Mouse (Mus musculus) gastrocnemius, postnatal 4 days (tissue): ENCODE measurements around the gene Sept5. TPM values are rescaled to one million over a fixed set of nuclear protein-coding genes. Genes with fewer than 3 reads are reported as not detected.

Experiments used
- DNase-seq, 2 experiments: peaks; one replicate each; pipeline ENCODE4 v3.0.0; 2021 to 2022; ENCODE audit warnings: low spot score in 2 of 2, mixed read lengths in 2 of 2
- total RNA-seq, 2 experiments: library from RNA; stranded (reverse); gene quantifications; 2 replicates each; pipeline ENCODE4 v1.2.3; 2021

The Sept5 gene
- total RNA-seq, 2 experiments from 2014 or later, result 11.3 to 12.9 TPM

GRCm38 (mm10) chr16:18584901-18585510 is 44.7 kb downstream of the Sept5 start:
- no peak for DNase-seq

GRCm38 (mm10) chr16:18583673-18584357 is 45.9 kb downstream of the Sept5 start:
- DNase-seq, result no peak

DNA sequence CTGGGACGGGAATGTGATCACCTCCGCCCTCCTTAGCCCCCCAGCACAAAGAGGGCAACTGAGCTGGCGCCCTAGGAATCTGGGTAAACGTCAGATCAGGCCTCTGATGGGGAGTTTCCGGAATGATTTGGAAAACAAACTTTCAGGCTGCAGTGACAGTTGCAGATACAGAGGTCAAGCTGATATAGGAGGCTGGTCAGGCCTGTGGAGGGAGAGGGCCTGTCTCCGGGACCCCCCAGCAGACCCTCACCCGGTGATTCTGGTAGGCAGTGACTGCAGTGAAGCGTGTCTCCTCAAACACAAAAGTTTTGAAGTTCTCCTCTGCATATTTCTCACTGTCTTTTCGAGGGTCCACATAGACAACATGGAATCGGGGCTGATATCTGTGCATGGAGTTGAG is 46.6 kb downstream of the Sept5 start:
- no peak for DNase-seq

- DNase-seq, result no peak
Observed at GRCm38 (mm10) chr16:18582426-18583148, 47.2 kb downstream of the Sept5 start.

- DNase-seq, result peak in 1 of 2 experiments; percentile 19
Observed at GRCm38 (mm10) chr16:18581623-18582205, 48.0 kb downstream of the Sept5 start.

DNA sequence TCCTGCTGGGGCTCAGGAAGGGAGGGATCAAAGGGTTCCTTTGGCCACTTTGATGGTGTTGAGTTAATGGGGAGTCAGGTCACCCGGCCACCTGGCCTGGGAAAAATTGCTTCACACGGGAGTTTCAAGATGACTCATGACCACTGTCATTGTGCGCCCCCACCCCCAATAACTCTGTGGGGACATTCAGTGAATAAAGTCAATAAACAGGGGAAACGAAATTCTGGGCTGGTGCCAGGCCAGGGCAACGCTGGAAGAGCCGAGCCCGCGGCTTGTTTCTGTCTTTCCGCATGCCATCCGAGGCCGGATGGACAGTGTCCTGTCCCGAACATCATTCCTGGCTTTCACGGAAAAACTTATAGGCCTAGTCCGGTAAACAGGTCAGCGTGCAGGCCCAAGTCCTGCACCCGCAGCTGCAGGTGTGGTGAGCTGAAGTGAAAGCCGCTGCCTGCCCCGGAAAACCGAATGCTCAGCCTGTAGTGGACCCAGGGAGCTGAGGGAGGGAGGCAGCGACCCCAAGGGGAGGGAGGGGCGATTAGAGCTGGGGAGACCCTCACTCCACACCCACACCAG is 48.6 kb downstream of the Sept5 start:
- DNase-seq, result peak in 1 of 2 experiments; percentile 7

GRCm38 (mm10) chr16:18580389-18580788 is 49.4 kb downstream of the Sept5 start:
- peak in 1 of 2 experiments; percentile 6 for DNase-seq

- no peak for DNase-seq
Observed at GRCm38 (mm10) chr16:18577599-18578160, 52.1 kb downstream of the Sept5 start.

- no peak for DNase-seq
Observed at GRCm38 (mm10) chr16:18577071-18577470, 52.7 kb downstream of the Sept5 start.

GRCm38 (mm10) chr16:18574196-18574595 is 55.6 kb downstream of the Sept5 start:
- peak in 1 of 2 experiments; percentile 6 for DNase-seq

Other genes starting within 250 kb of the Sept5 start
- gene Txnrd2, start 203.6 kb downstream of the Sept5 start, total RNA-seq, result 10 to 100 TPM; 10.1 to 14.9 TPM
- gene Comt, start 203.1 kb downstream of the Sept5 start, total RNA-seq, result 10 to 100 TPM; 52.9 to 62.8 TPM
- gene Gnb1l, start 131.2 kb downstream of the Sept5 start, total RNA-seq, result 1 to 10 TPM; 4.5 to 6.0 TPM
- 1 to 10 TPM; 6.7 to 6.8 TPM for gene Rtl10, start 131.1 kb downstream of the Sept5 start, total RNA-seq
- 10 to 100 TPM in 1 of 2 experiments, 1 to 10 TPM in 1; 3.9 to 10.8 TPM for gene Tbx1, start 39.3 kb downstream of the Sept5 start, total RNA-seq
- under 1 TPM in 1 of 2 experiments, not detected in 1; 0.27 TPM for gene Gp1bb, start 7.6 kb downstream of the Sept5 start, total RNA-seq
- gene Gm49601, start 3.5 kb downstream of the Sept5 start, total RNA-seq, result 1 to 10 TPM; 2.2 to 3.6 TPM
- 10 to 100 TPM; 47.8 to 59.5 TPM for gene Cldn5, start 146.9 kb upstream of the Sept5 start, total RNA-seq
- 10 to 100 TPM; 55.4 to 68.1 TPM for gene Ufd1, start 181.8 kb upstream of the Sept5 start, total RNA-seq
- gene Cdc45, start 182.0 kb upstream of the Sept5 start, total RNA-seq, result 10 to 100 TPM in 1 of 2 experiments, 1 to 10 TPM in 1; 9.5 to 10.5 TPM
- 10 to 100 TPM; 14.9 to 15.9 TPM for gene 2510002D24Rik, start 206.6 kb upstream of the Sept5 start, total RNA-seq
- gene Gm28539, start 206.6 kb upstream of the Sept5 start, total RNA-seq, result 1 to 10 TPM; 4.2 TPM
- gene Mrpl40, start 246.9 kb upstream of the Sept5 start, total RNA-seq, result 10 to 100 TPM; 45.8 to 47.6 TPM
- 10 to 100 TPM; 38.9 to 44.8 TPM for gene Hira, start 247.1 kb upstream of the Sept5 start, total RNA-seq